Mouse (Mus musculus): ENCODE results near the gene Slc22a21.
A peak's percentile ranks its signal among the peaks of the same experiment; 100 is the strongest.

DNA sequence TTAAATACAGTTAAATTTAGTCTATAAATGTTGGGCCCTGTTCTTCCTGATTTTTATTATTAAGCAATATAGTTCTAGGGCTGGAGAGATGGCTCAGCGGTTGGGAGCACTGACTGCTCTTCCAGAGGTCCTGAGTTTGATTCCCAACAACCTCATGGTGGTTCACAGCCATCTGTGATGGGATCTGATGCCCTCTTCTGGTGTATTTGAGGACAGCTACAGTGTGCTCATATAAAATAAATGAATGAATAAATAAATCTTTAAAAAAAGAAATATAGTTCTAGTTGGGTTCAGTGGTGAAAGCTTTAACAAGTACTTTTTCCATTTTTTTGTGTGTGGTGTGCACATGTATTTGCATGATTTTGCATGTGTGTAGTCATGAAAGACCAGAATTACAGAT, 9.1 kb upstream of the Slc22a21 start:
- TF ChIP-seq ZC3H11A (IDR thresholded peaks at IDR 0.05; ENCODE audit: borderline replicate concordance, low read depth, low read length) (0 out of 2 replicates have a peak, but pooled peaks have one; percentile 9), CHD2 (IDR thresholded peaks at IDR 0.05; ENCODE audit: low read depth, low read length) (no peak), MAFK (IDR thresholded peaks at IDR 0.05; ENCODE audit: insufficient read depth, low read depth, low read length) (no peak), ZNF384 (IDR thresholded peaks at IDR 0.05; ENCODE audit: low read depth, low read length) (no peak)

Data from ES-E14 (cell line).